Mouse (Mus musculus) liver, adult 2 months (tissue): ENCODE measurements around the gene Zc3hav1. TPM values are rescaled to one million over a fixed set of nuclear protein-coding genes. Genes with fewer than 3 reads are reported as not detected.

Experiments used
- DNase-seq: peaks from one replicate; pipeline ENCODE4 v3.0.0-alpha.2; 2011; ENCODE audit warnings: low read depth, low spot score; ENCODE audit errors: extremely low read depth
- H3K27ac ChIP-seq: fragments of 200-500 bp; replicated peaks from 2 replicates; pipeline ENCODE4 v1.5.1; 2012; ENCODE audit warnings: low read depth, mild to moderate bottlenecking, control low read depth, inconsistent platforms, low read length; ENCODE audit not compliant: insufficient read depth
- H3K27me3 ChIP-seq: fragments of 200-500 bp; 2 replicates; pipeline ENCODE4 v1.6.1; 2012; ENCODE audit warnings: mild to moderate bottlenecking, moderate library complexity, low read length, inconsistent platforms; ENCODE audit not compliant: control insufficient read depth, insufficient read depth
- H3K36me3 ChIP-seq: fragments of 200-500 bp; 2 replicates; pipeline ENCODE4 v1.6.1; 2012; ENCODE audit warnings: low read length, inconsistent platforms; ENCODE audit not compliant: control insufficient read depth, insufficient read depth
- H3K4me1 ChIP-seq: fragments of 200-500 bp; 2 replicates; pipeline ENCODE4 v1.6.1; 2011; ENCODE audit warnings: low read length; ENCODE audit not compliant: control insufficient read depth, insufficient read depth
- H3K4me3 ChIP-seq: fragments of 200-500 bp; 2 replicates; pipeline ENCODE4 v1.5.1; 2011; ENCODE audit warnings: low read depth, mild to moderate bottlenecking, control low read depth, low read length, moderate library complexity; ENCODE audit not compliant: insufficient read depth
- H3K79me2 ChIP-seq: fragments of 200-500 bp; 2 replicates; pipeline ENCODE4 v1.6.1; 2012; ENCODE audit warnings: inconsistent platforms, mild to moderate bottlenecking, low read length, moderate library complexity; ENCODE audit not compliant: control insufficient read depth, insufficient read depth
- H3K9ac ChIP-seq: fragments of 200-500 bp; 2 replicates; pipeline ENCODE4 v1.6.1; 2012; ENCODE audit warnings: low read depth, mild to moderate bottlenecking, control low read depth, inconsistent platforms, low read length
- CTCF ChIP-seq: fragments of 200-500 bp; IDR thresholded peaks from 2 replicates; pipeline ENCODE4 v1.5.1; 2011; ENCODE audit warnings: low read depth, low read length, control low read depth
- POLR2A ChIP-seq: fragments of 200-500 bp; IDR thresholded peaks from 2 replicates; pipeline ENCODE4 v1.6.1; 2011; ENCODE audit warnings: low read length, control low read depth; ENCODE audit not compliant: insufficient read depth; ENCODE audit errors: extremely low read depth
- WGBS: fragments of 180-500 bp; shearing (Covaris S2); methylation state at CpG from one replicate; pipeline ENCODE4 v1.1.7; 2018; 5-methylcytosine and 5-hydroxymethylcytosine counted together
- polyA plus RNA-seq: library from polyadenylated mRNA; depleted of rRNA; stranded (reverse); fragments of >200 nt; gene quantifications from 2 replicates; pipeline ENCODE4 v1.2.3, GENCODE M21; 2012; rRNA removed
- total RNA-seq: library from RNA; depleted of rRNA; stranded (reverse); fragments of >200 nt; gene quantifications from 2 replicates; pipeline ENCODE4 v1.2.3, GENCODE M21; 2014; rRNA removed

Zc3hav1 gene
- 27.9 and 31.8 TPM in 2 replicates for total RNA-seq
- 16.3 and 17.0 TPM in 2 replicates for polyA plus RNA-seq

DNA sequence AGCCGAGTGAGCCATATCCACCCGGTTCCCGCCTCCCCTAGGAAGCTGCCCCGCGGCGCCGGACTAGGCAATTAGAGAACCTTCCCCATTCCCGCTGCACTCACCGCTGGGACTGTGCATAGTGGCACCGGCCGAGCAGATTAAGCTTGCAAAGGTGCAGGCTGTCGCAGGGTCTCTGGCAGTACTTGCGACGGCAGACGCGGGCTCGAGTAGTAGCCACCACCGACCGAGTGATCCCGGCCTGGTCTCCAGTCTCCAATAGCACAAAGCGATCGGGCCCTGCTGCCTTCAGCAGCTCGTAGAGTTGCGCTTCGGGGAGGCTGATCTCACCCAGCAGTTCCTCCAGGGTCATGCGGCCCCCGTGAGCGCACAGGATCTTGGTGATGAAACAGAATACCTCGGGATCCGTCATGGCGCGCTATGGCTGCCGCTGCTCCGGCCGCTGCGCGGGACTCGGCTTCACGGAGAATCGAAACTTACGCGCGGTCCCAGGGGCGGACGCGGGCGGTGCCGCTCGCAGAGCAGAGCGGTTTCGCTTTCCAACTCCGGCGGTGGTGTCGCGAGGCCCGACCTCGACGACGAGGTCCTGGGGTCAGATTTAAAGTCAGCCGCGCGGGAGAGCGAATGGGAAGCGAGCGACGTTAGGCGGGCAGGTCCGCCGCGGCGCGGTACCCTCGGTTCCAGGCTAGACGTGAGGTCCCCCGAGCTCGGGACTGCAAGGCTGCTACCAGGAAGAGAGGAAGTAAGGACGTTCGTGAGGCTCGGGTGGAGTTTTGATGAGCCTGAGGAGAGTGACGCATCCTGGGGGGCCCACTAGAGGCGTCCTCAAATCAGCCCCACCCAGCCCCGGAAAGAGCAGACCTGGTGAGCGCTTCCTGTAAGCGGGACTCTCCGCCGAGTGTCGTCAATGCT is at the start of gene Zc3hav1:
Zc3hav1 (minus strand) TSS at position 793 of the 912 bp plus-strand sequence.
- Histone ChIP-seq H3K4me3 (peak within 1 kb of the TSS; percentile 86), H3K9ac (peak within 1 kb of the TSS; percentile 88), H3K27me3 (no peaks in the 10 kb centered on the region), H3K79me2 (peaks cover 23% of the 10 kb centered on the region), H3K27ac (peak within 1 kb of the TSS; percentile 82), H3K4me1 (peaks cover 14% of the 10 kb centered on the region), H3K36me3 (no peaks in the 10 kb centered on the region; the same call in 1 of the 2 replicates)
- under 1% methylated on average over 87 of the region's 87 CpGs for WGBS
- peak; percentile 77 for DNase-seq
- TF ChIP-seq POLR2A (peak; percentile 41; the same call in 1 of the 2 replicates), CTCF (no peak)

- Histone ChIP-seq H3K4me3 (no peak overlapping the region), H3K79me2 (no peaks in the 10 kb centered on the region), H3K4me1 (no peaks in the 10 kb centered on the region), H3K9ac (no peak overlapping the region), H3K27me3 (no peaks in the 10 kb centered on the region), H3K36me3 (no peaks in the 10 kb centered on the region), H3K27ac (no peak overlapping the region)
- WGBS = 76% methylated on average over 3 of the region's 3 CpGs
- DNase-seq = peak; percentile 58
- TF ChIP-seq POLR2A (no peak), CTCF (peak; percentile 44; the same call in 1 of the 2 replicates)
Measured at GRCm38 (mm10) chr6:38389671-38390070, 35.3 kb upstream of the Zc3hav1 start.

GRCm38 (mm10) chr6:38381129-38381771 is 26.8 kb upstream of the Zc3hav1 start, which contains the start of gene Ttc26:
Ttc26 (plus strand) TSS chr6:38381469.
- H3K4me1 ChIP-seq = peaks cover 1% of the 10 kb centered on the region
- no peaks in the 10 kb centered on the region for H3K79me2 ChIP-seq
- peak within 1 kb of the TSS; percentile 56 for H3K9ac ChIP-seq
- DNase-seq = peak; percentile 81
- WGBS = under 1% methylated on average over 26 of the region's 26 CpGs
- H3K4me3 ChIP-seq = peak within 1 kb of the TSS; percentile 63
- no peak for TF ChIP-seq CTCF
- TF ChIP-seq POLR2A = no peak
- H3K27me3 ChIP-seq = no peaks in the 10 kb centered on the region
- no peak within 1 kb of the TSS; the same call in 1 of the 2 replicates for H3K27ac ChIP-seq
- H3K36me3 ChIP-seq = no peaks in the 10 kb centered on the region

GRCm38 (mm10) chr6:38380764-38381128 is 26.3 kb upstream of the Zc3hav1 start:
- 3% methylated on average over 4 of the region's 4 CpGs for WGBS
- no peak for TF ChIP-seq CTCF
- TF ChIP-seq POLR2A = no peak
- Histone ChIP-seq H3K79me2 (no peaks in the 10 kb centered on the region), H3K36me3 (no peaks in the 10 kb centered on the region), H3K27ac (no peak overlapping the region; the same call in 1 of the 2 replicates), H3K27me3 (no peaks in the 10 kb centered on the region), H3K4me1 (peaks cover 1% of the 10 kb centered on the region), H3K4me3 (peak overlapping the region; percentile 63), H3K9ac (peak overlapping the region; percentile 56)
- no peak for DNase-seq

DNA sequence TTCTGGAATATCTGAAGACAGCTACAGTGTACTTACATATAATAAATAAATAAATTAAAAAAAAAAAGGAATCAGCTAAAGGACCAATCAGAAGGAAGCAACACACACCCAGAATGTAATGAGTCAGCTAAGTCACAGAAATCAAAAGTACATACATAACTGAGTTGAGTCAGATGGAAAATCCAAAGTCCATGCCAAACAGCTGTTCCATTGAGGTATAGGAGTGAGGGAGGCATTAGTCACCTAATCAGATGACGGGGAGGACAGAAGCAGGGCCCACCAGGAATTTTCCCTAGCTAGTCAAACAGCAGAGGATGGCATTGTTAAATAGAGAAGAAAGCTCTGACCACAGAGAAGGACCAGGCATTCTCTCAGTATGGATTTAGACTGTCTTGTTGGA is 19.9 kb upstream of the Zc3hav1 start:
- DNase-seq = no peak
- no peak overlapping the region for H3K9ac ChIP-seq
- no peaks in the 10 kb centered on the region for H3K4me1 ChIP-seq
- no peak overlapping the region for H3K27ac ChIP-seq
- 87% methylated on average over 1 of the region's 1 CpGs for WGBS
- H3K4me3 ChIP-seq = no peak overlapping the region
- no peaks in the 10 kb centered on the region for H3K36me3 ChIP-seq
- no peaks in the 10 kb centered on the region for H3K79me2 ChIP-seq
- no peak for TF ChIP-seq CTCF
- TF ChIP-seq POLR2A = no peak
- H3K27me3 ChIP-seq = no peaks in the 10 kb centered on the region
